Mouse (Mus musculus): ENCODE data around the gene Pcsk2. TPM values are rescaled to one million over a fixed set of nuclear protein-coding genes. Genes with fewer than 3 reads are reported as not detected.

Pcsk2 gene
- polyA plus RNA-seq, 1 experiment from 2014 or later, result 7.6 TPM

- ATAC-seq (ENCODE audit: low FRiP score), result no peak
- no peak overlapping the region for H3K4me3 ChIP-seq (ENCODE audit: low read depth, low read length)
- 74% methylated on average over 4 of the region's 4 CpGs for WGBS
Measured at GRCm38 (mm10) chr2:143796335-143797013, 250.5 kb downstream of the Pcsk2 start.

GRCm38 (mm10) chr2:143801097-143801496 is 255.1 kb downstream of the Pcsk2 start:
- no peak overlapping the region for H3K9ac ChIP-seq (ENCODE audit: low read length)
- ATAC-seq (ENCODE audit: low FRiP score) (no peak), DNase-seq (ENCODE audit: low spot score, missing footprints) (no peak)
- WGBS, result 85% methylated on average over 5 of the region's 5 CpGs
- no peaks in the 10 kb centered on the region for H3K36me3 ChIP-seq (ENCODE audit: control insufficient read depth, insufficient read depth, low read length)
- no peaks in the 10 kb centered on the region for H3K27me3 ChIP-seq (ENCODE audit: control insufficient read depth, insufficient read depth, low read length)
- no peaks in the 10 kb centered on the region for H3K4me1 ChIP-seq (ENCODE audit: control insufficient read depth, insufficient read depth, low read length)
- no peaks in the 10 kb centered on the region for H3K9me3 ChIP-seq (ENCODE audit: control insufficient read depth, low read length)
- no peak overlapping the region for H3K4me2 ChIP-seq
- H3K27ac ChIP-seq (ENCODE audit: low read depth, low read length), result no peak overlapping the region
- no peak overlapping the region for H3K4me3 ChIP-seq (ENCODE audit: low read depth, low read length)

More at GRCm38 (mm10) chr2:143796335-143797013, 250.5 kb downstream of the Pcsk2 start:
- Histone ChIP-seq H3K4me1 (ENCODE audit: control insufficient read depth, insufficient read depth, low read length) (no peaks in the 10 kb centered on the region), H3K9me3 (ENCODE audit: control insufficient read depth, low read length) (no peaks in the 10 kb centered on the region), H3K9ac (ENCODE audit: low read length) (no peak overlapping the region), H3K4me2 (no peak overlapping the region), H3K27ac (ENCODE audit: low read depth, low read length) (no peak overlapping the region), H3K27me3 (ENCODE audit: control insufficient read depth, insufficient read depth, low read length) (no peaks in the 10 kb centered on the region), H3K36me3 (ENCODE audit: control insufficient read depth, insufficient read depth, low read length) (no peaks in the 10 kb centered on the region)
- DNase-seq (ENCODE audit: low spot score, missing footprints), result no peak

GRCm38 (mm10) chr2:143806140-143806923 is 260.4 kb downstream of the Pcsk2 start:
- no peak overlapping the region for H3K9ac ChIP-seq (ENCODE audit: low read length)
- WGBS, result 69% methylated on average over 15 of the region's 15 CpGs
- no peak overlapping the region for H3K4me3 ChIP-seq (ENCODE audit: low read depth, low read length)
- no peaks in the 10 kb centered on the region for H3K9me3 ChIP-seq (ENCODE audit: control insufficient read depth, low read length)
- ATAC-seq (ENCODE audit: low FRiP score) (0 out of 2 replicates have a peak, but pooled peaks have one; percentile 11), DNase-seq (ENCODE audit: low spot score, missing footprints) (no peak)
- H3K4me2 ChIP-seq, result no peak overlapping the region
- H3K27me3 ChIP-seq (ENCODE audit: control insufficient read depth, insufficient read depth, low read length), result no peaks in the 10 kb centered on the region
- no peak overlapping the region for H3K27ac ChIP-seq (ENCODE audit: low read depth, low read length)
- H3K4me1 ChIP-seq (ENCODE audit: control insufficient read depth, insufficient read depth, low read length), result no peaks in the 10 kb centered on the region; the same call in 1 of the 2 replicates
- no peaks in the 10 kb centered on the region for H3K36me3 ChIP-seq (ENCODE audit: control insufficient read depth, insufficient read depth, low read length)

- Histone ChIP-seq H3K9me3 (ENCODE audit: control insufficient read depth, low read length) (no peaks in the 10 kb centered on the region), H3K9ac (ENCODE audit: low read length) (no peak overlapping the region), H3K4me2 (no peak overlapping the region), H3K36me3 (ENCODE audit: control insufficient read depth, insufficient read depth, low read length) (no peaks in the 10 kb centered on the region), H3K27ac (ENCODE audit: low read depth, low read length) (no peak overlapping the region), H3K27me3 (ENCODE audit: control insufficient read depth, insufficient read depth, low read length) (no peaks in the 10 kb centered on the region), H3K4me1 (ENCODE audit: control insufficient read depth, insufficient read depth, low read length) (no peaks in the 10 kb centered on the region; the same call in 1 of the 2 replicates), H3K4me3 (ENCODE audit: low read depth, low read length) (no peak overlapping the region)
- 0 out of 2 replicates have a peak, but pooled peaks have one; percentile 27 for ATAC-seq (ENCODE audit: low FRiP score)
- DNase-seq (ENCODE audit: low spot score, missing footprints), result no peak
- 78% methylated on average over 9 of the region's 9 CpGs for WGBS
Measured at GRCm38 (mm10) chr2:143806924-143807664, 261.1 kb downstream of the Pcsk2 start.

GRCm38 (mm10) chr2:143808789-143809188 is 262.8 kb downstream of the Pcsk2 start:
- DNase-seq (ENCODE audit: low spot score, missing footprints), result no peak
- WGBS, result 60% methylated on average over 5 of the region's 5 CpGs
- no peak for ATAC-seq (ENCODE audit: low FRiP score)
- Histone ChIP-seq H3K36me3 (ENCODE audit: control insufficient read depth, insufficient read depth, low read length) (no peaks in the 10 kb centered on the region), H3K4me2 (no peak overlapping the region), H3K4me3 (ENCODE audit: low read depth, low read length) (no peak overlapping the region), H3K4me1 (ENCODE audit: control insufficient read depth, insufficient read depth, low read length) (no peaks in the 10 kb centered on the region; the same call in 1 of the 2 replicates), H3K9me3 (ENCODE audit: control insufficient read depth, low read length) (no peaks in the 10 kb centered on the region), H3K27me3 (ENCODE audit: control insufficient read depth, insufficient read depth, low read length) (no peaks in the 10 kb centered on the region), H3K9ac (ENCODE audit: low read length) (no peak overlapping the region), H3K27ac (ENCODE audit: low read depth, low read length) (no peak overlapping the region)

- DNase-seq (ENCODE audit: low spot score, missing footprints) (no peak), ATAC-seq (ENCODE audit: low FRiP score) (no peak)
- Histone ChIP-seq H3K27ac (ENCODE audit: low read depth, low read length) (no peak overlapping the region), H3K4me3 (ENCODE audit: low read depth, low read length) (no peak overlapping the region), H3K9me3 (ENCODE audit: control insufficient read depth, low read length) (no peaks in the 10 kb centered on the region), H3K27me3 (ENCODE audit: control insufficient read depth, insufficient read depth, low read length) (no peaks in the 10 kb centered on the region), H3K9ac (ENCODE audit: low read length) (no peak overlapping the region), H3K4me1 (ENCODE audit: control insufficient read depth, insufficient read depth, low read length) (no peaks in the 10 kb centered on the region), H3K4me2 (no peak overlapping the region), H3K36me3 (ENCODE audit: control insufficient read depth, insufficient read depth, low read length) (no peaks in the 10 kb centered on the region)
- 75% methylated on average over 4 of the region's 4 CpGs for WGBS
Measured at GRCm38 (mm10) chr2:143812262-143812661, 266.3 kb downstream of the Pcsk2 start.

- Histone ChIP-seq H3K4me2 (no peak overlapping the region), H3K27me3 (ENCODE audit: control insufficient read depth, insufficient read depth, low read length) (no peaks in the 10 kb centered on the region), H3K9me3 (ENCODE audit: control insufficient read depth, low read length) (no peaks in the 10 kb centered on the region), H3K4me1 (ENCODE audit: control insufficient read depth, insufficient read depth, low read length) (no peaks in the 10 kb centered on the region), H3K4me3 (ENCODE audit: low read depth, low read length) (no peak overlapping the region), H3K9ac (ENCODE audit: low read length) (no peak overlapping the region), H3K36me3 (ENCODE audit: control insufficient read depth, insufficient read depth, low read length) (no peaks in the 10 kb centered on the region), H3K27ac (ENCODE audit: low read depth, low read length) (no peak overlapping the region)
- no peak for ATAC-seq (ENCODE audit: low FRiP score)
- DNase-seq (ENCODE audit: low spot score, missing footprints), result no peak
- 93% methylated on average over 11 of the region's 11 CpGs for WGBS
Measured at GRCm38 (mm10) chr2:143813461-143813860, 267.5 kb downstream of the Pcsk2 start.

- Histone ChIP-seq H3K36me3 (ENCODE audit: control insufficient read depth, insufficient read depth, low read length) (no peaks in the 10 kb centered on the region), H3K4me2 (no peak overlapping the region), H3K4me3 (ENCODE audit: low read depth, low read length) (no peak overlapping the region), H3K9ac (ENCODE audit: low read length) (no peak overlapping the region), H3K4me1 (ENCODE audit: control insufficient read depth, insufficient read depth, low read length) (no peaks in the 10 kb centered on the region), H3K27me3 (ENCODE audit: control insufficient read depth, insufficient read depth, low read length) (no peaks in the 10 kb centered on the region), H3K27ac (ENCODE audit: low read depth, low read length) (no peak overlapping the region), H3K9me3 (ENCODE audit: control insufficient read depth, low read length) (no peaks in the 10 kb centered on the region)
- DNase-seq (ENCODE audit: low spot score, missing footprints) (no peak), ATAC-seq (ENCODE audit: low FRiP score) (no peak)
- 78% methylated on average over 17 of the region's 17 CpGs for WGBS
Measured at GRCm38 (mm10) chr2:143831645-143832044, 285.7 kb downstream of the Pcsk2 start.

Data from midbrain, embryonic 11.5 days (tissue).